Mouse (Mus musculus) cortical plate, adult 2 months (tissue): ENCODE results near the gene Plcd3.

Experiments used
- CTCF ChIP-seq: fragments of 200-500 bp; IDR thresholded peaks from 2 replicates; pipeline ENCODE4 v1.5.1; 2011; ENCODE audit warnings: mild to moderate bottlenecking, control low read depth, low read length; ENCODE audit not compliant: insufficient read depth; ENCODE audit errors: extremely low read depth
- POLR2A ChIP-seq: fragments of 200-500 bp; IDR thresholded peaks from 2 replicates; pipeline ENCODE4 v1.6.1; 2011; ENCODE audit warnings: mild to moderate bottlenecking, low read length, control low read depth; ENCODE audit not compliant: insufficient read depth; ENCODE audit errors: extremely low read depth

DNA sequence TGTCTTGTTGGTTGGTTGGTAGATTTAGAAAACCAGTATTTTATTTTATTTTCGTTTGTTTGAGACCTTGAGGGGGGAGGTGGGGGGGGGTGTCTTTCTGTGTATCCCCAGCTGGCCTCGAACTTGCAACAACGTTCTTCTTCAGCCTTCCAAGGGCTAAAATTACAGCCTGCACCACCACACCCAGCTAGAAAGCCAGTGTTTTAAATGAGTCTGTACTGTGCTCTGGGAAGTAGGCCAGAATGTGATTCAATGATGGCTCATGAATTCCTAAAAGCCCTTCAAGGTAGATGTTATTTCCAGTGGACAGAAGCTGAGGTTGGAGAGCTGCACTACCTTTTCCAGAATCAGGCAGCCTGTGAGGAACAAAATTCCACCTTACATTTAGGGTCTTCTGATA, 32.8 kb upstream of the Plcd3 start:
- TF ChIP-seq CTCF (no peak), POLR2A (no peak)
